Mouse (Mus musculus): Measurements from ENCODE around the gene 1700017N19Rik.

- TF ChIP-seq CTCF (IDR thresholded peaks at IDR 0.05; ENCODE audit: low read depth): no peak
- TF ChIP-seq EP300 (IDR thresholded peaks at IDR 0.05; ENCODE audit: low read depth): no peak
Observed at GRCm38 (mm10) chr10:100645331-100645935, 55.1 kb downstream of the 1700017N19Rik start.

Measured in heart, postnatal 0 days (tissue).